Mouse (Mus musculus) gastrocnemius, postnatal 36 days (tissue): Measurements from ENCODE around the gene Rsph6a. TPM values are rescaled to one million over a fixed set of nuclear protein-coding genes. Genes with fewer than 3 reads are reported as not detected.

Experiments used
- DNase-seq, 2 experiments: peaks; one replicate each; pipeline ENCODE4 v3.0.0; 2022
- intact Hi-C: fragments of 180-260 bp; cut with DNase I; formaldehyde crosslinking; loops from one replicate; pipeline ENCODE4 v1.15.1; 2025
- total RNA-seq, 2 experiments: library from RNA; stranded (reverse); gene quantifications; 2 replicates each; pipeline ENCODE4 v1.2.3; 2021

Gene Rsph6a
- total RNA-seq, 2 experiments from 2014 or later, result not detected

DNA sequence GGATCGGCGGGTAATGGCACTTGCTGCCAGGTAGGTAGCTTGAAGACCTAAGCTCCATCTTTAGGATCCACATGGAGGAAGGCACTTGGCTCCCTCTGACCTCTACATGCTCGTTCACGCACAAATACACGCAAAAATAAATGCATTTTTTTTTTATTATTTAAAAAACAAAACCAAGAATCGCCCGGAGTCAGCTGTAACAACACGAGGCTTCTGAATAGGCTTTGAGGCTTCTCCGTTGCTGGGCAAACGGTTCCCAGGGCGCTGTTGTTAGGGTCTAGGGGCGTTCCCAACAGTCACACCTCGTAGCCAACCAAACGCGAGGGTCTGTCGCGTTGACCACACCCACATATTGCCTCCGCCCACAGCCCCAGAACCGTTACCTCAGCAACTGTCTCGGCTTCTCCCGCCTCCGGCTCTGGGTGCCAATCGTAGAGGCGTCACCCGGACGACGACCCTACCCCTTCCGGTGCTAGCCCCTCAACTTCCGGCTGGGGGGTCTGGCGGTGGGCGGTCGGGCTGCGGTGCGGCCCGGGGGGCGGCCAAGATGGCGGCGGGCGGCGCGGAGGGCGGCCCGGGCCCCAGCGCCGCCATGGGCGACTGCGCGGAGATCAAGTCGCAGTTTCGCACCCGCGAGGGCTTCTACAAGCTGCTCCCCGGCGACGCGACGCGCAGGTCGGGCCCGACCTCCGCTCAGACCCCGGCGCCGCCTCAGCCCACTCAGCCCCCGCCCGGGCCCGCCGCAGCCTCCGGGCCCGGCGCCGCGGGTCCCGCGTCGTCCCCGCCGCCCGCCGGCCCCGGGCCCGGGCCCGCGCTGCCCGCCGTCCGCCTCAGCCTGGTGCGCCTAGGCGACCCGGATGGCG is 21.5 kb downstream of the Rsph6a start, which contains the start of gene Dmwd:
Dmwd (plus strand) TSS at position 505 of the 863 bp plus-strand sequence.
- DNase-seq, result peak; percentile 88
- intact Hi-C loops, result no loop called here

DNA sequence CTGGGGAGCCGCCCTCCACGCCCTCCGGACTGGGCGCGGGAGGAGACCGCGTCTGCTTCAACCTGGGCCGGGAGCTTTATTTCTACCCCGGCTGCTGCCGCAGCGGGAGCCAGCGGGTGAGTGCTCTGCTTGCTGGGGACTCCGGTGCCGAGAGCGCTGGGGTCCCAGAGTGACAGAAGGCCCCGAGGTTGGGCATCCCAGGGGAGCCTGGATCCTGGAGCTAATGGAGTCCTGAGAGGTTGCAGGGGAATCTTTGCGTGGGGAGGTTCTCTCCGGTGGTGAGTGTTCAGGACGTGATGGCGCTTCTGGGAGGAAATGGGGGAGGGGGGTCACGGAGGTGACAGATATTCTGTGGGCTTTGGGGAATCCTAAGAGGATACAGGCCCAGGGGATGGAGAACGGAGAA is 22.1 kb downstream of the Rsph6a start:
- peak; percentile 4 to 16 for DNase-seq
- intact Hi-C loops, result no loop called here

DNA sequence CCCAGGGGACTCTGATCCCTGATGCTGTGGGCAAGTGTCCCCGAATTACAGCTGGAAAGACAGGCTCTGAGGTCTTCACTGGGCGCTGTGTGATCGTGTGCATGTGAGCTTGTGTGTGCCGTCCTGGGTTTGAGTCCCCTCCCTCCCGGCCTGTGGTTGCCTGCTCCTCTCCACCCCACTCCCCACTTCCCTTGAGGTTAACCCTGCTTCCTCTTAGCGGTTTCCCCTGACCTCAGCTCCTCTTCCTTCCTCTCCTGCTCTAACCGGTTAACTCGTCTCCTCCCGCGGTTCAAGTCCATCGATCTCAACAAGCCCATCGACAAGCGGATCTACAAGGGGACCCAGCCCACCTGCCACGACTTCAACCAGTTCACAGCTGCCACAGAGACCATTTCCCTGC is 23.3 kb downstream of the Rsph6a start:
- intact Hi-C loops, result no loop called here
- no peak for DNase-seq

- DNase-seq, result no peak
- intact Hi-C loops, result no loop called here
Observed at GRCm38 (mm10) chr7:19078732-19079131, 24.2 kb downstream of the Rsph6a start.

GRCm38 (mm10) chr7:19080451-19080950 is 26.0 kb downstream of the Rsph6a start:
- no peak for DNase-seq
- intact Hi-C loops, result no loop called here

DNA sequence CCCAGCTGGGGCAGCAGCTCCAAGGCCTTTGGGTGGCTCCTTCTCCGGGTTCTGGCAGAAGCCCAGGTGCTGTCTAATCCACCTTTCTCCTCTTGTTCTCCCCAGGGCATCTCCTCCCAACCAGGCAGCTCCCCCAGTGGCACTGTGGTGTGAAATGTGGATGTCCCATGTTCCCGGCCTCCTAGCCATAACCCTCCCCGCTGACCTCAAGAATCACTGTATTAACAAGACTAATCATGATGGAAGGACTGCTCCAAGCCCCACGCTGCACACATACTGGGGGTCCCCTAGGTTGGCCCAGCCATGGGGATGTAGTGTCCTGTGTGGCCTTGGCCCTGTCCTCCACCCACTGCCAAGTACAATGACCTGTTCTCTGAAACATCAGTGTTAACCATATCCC is 27.7 kb downstream of the Rsph6a start:
- intact Hi-C loops, result no loop called here
- no peak for DNase-seq

GRCm38 (mm10) chr7:19083096-19083495 is 28.6 kb downstream of the Rsph6a start:
- DNase-seq, result peak; percentile 74 to 79
- intact Hi-C loops, result no loop called here

- intact Hi-C loops, result no loop called here
- DNase-seq, result peak; percentile 49 to 62
Observed at GRCm38 (mm10) chr7:19083701-19084100, 29.2 kb downstream of the Rsph6a start, which contains the start of gene Dmpk. TSS of gene Dmpk (plus strand) at chr7:19083849.

DNA sequence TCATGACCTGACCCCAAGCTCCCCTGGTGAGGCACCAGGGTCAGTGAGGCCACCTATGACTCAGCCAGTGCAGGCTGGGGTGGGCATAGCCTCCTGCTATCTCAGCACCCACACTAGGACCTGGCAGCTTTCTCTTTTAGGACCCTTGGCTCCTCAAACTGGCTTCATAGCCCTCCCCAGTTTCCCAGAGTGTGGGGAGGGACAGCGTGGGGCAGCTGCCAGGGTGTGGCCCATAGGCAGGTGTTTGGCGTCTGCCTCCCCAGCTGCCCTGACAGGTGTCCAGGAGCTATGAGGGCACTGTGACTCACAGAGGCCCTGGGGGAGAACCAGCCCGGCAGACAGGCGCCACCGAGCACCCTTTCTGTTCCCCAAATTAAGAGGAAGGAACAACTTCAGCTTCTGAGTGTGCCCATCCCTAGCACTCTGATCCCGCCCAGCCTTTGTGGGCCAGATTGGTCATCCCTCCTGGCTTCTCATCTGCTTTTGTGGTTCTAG is 29.8 kb downstream of the Rsph6a start:
- intact Hi-C loops, result no loop called here
- peak; percentile 63 for DNase-seq

- intact Hi-C loops, result no loop called here
- DNase-seq, result no peak
Observed at GRCm38 (mm10) chr7:19084921-19085473, 30.5 kb downstream of the Rsph6a start.

- intact Hi-C loops, result no loop called here
- DNase-seq, result no peak
Observed at GRCm38 (mm10) chr7:19085495-19085894, 31.0 kb downstream of the Rsph6a start.

GRCm38 (mm10) chr7:19086042-19086441 is 31.6 kb downstream of the Rsph6a start:
- intact Hi-C loops, result no loop called here
- no peak for DNase-seq

GRCm38 (mm10) chr7:19086760-19087159 is 32.3 kb downstream of the Rsph6a start:
- DNase-seq, result no peak
- intact Hi-C loops, result no loop called here

- peak in 1 of 2 experiments; percentile 62 for DNase-seq
- intact Hi-C loops, result no loop called here
Observed at GRCm38 (mm10) chr7:19088813-19089212, 34.3 kb downstream of the Rsph6a start.

- no peak for DNase-seq
Observed at GRCm38 (mm10) chr7:19091913-19092312, 37.4 kb downstream of the Rsph6a start.

DNA sequence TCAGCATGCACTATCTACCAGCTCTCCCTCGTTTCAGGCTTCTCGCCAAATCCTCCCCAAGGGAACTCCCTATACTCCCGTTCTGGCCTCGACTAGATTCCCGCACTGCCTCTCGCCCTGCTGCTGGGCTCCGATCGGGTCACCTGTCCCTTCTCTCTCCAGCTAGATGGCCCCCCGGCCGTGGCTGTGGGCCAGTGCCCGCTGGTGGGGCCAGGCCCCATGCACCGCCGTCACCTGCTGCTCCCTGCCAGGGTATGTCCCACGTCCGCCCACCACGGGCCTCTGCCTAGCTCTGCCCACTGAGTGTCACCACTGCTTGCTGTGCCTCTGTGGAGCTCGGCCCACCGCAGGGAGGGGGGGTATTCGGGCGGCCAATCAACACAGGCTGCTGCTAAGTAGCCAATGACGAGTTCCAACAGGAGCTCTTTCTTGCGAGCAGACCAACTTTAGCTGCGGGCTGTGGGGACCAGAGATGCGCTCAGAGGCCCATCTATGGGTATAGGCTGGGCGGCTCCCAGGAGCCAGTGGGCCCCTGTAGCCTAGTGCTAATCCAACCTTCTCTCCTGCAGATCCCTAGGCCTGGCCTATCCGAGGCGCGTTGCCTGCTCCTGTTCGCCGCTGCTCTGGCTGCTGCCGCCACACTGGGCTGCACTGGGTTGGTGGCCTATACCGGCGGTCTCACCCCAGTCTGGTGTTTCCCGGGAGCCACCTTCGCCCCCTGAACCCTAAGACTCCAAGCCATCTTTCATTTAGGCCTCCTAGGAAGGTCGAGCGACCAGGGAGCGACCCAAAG is 38.1 kb downstream of the Rsph6a start:
- no peak for DNase-seq
- intact Hi-C loops, result loop anchor here (2.0 kb wide), 1 partner anchor 24 kb away; no protein-coding TSS in a partner anchor

More at GRCm38 (mm10) chr7:19091913-19092312, 37.4 kb downstream of the Rsph6a start:
- intact Hi-C loops, result loop anchor here (2.0 kb wide), 1 partner anchor 23 kb away; no protein-coding TSS in a partner anchor

DNA sequence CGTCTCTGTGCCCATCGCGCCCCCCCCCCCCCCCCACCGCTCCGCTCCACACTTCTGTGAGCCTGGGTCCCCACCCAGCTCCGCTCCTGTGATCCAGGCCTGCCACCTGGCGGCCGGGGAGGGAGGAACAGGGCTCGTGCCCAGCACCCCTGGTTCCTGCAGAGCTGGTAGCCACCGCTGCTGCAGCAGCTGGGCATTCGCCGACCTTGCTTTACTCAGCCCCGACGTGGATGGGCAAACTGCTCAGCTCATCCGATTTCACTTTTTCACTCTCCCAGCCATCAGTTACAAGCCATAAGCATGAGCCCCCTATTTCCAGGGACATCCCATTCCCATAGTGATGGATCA is 38.7 kb downstream of the Rsph6a start:
- intact Hi-C loops, result loop anchor here (2.0 kb wide), 1 partner anchor 24 kb away; no protein-coding TSS in a partner anchor
- DNase-seq, result peak; percentile 83 to 87

- DNase-seq, result peak; percentile 92 to 96
- intact Hi-C loops, result loop anchor here (2.0 kb wide), 2 partner anchors 25 kb away; partner anchors contain the start of genes Fbxo46 and Gm4969
Observed at GRCm38 (mm10) chr7:19093537-19094385, 39.3 kb downstream of the Rsph6a start.

- intact Hi-C loops, result loop anchor here (2.0 kb wide), 1 partner anchor 24 kb away; the partner anchor contains the start of genes Fbxo46 and Gm4969
- DNase-seq, result no peak
Observed at GRCm38 (mm10) chr7:19094471-19094825, 40.0 kb downstream of the Rsph6a start, which contains the start of gene Six5. TSS of gene Six5 (plus strand) at chr7:19094594.
